Mouse (Mus musculus): Measurements from ENCODE around the gene Tmem161b. TPM values are rescaled to one million over a fixed set of nuclear protein-coding genes. Genes with fewer than 3 reads are reported as not detected.
A peak's percentile ranks its signal among the peaks of the same experiment; 100 is the strongest.

Tmem161b gene
- polyA plus RNA-seq, 1 experiment from 2014 or later: 24.5 TPM

DNA sequence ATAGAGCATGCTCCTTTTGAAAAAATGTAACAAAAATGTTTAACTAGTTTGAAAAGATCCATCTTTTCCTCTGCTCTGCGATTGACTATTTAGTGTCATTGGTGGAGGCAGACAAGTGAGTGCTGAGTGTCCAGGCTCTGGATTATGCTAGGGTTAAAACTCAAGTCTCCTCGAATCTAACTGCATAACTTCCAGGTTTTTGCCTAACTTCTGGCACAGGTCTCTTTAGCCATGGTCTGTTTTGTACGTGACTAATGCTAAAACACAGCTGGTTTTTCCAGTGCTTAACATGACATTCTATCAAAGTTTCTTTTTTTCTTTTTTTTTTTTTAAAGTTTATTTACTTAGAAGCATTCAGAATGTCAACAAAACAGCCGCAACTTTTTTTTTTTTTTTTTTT, 58.3 kb downstream of the Tmem161b start:
- H3K36me3 ChIP-seq (replicated peaks): no peaks in the 10 kb centered on the region; the same call in 1 of the 2 replicates
- no peaks in the 10 kb centered on the region for H3K27me3 ChIP-seq (replicated peaks)
- H3K9ac ChIP-seq: no peak overlapping the region
- 88% methylated on average over 4 of the region's 4 CpGs for WGBS
- no peak overlapping the region for H3K4me2 ChIP-seq
- no peaks in the 10 kb centered on the region for H3K9me3 ChIP-seq
- H3K27ac ChIP-seq: no peak overlapping the region
- no peak overlapping the region for H3K4me3 ChIP-seq
- no peak for ATAC-seq (replicated peaks)
- peaks cover 3% of the 10 kb centered on the region; the same call in 1 of the 2 replicates for H3K4me1 ChIP-seq

DNA sequence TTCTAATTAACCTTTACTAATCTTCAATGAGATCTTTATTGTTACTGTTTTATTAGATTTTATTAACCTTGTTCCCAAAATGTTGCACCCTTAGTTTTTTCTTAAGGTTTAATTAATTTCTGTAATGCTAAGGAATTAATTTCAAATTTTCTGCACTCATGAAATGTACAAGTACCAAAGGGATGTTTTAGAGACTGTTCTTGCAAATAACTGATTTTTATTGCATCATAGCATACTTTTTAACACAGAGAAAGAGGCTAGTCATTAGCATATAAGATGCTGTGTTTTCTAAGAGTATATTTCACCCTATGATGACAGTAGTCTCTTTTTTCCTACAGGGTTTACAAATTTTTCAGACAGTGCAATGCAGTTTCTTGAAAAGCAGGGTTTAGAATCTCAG, 60.9 kb downstream of the Tmem161b start:
- H3K4me1 ChIP-seq: peaks cover 9% of the 10 kb centered on the region; the same call in 1 of the 2 replicates
- H3K9ac ChIP-seq: no peak overlapping the region
- peaks cover 2% of the 10 kb centered on the region; the same call in 1 of the 2 replicates for H3K36me3 ChIP-seq (replicated peaks)
- H3K4me2 ChIP-seq: no peak overlapping the region
- no peak overlapping the region for H3K4me3 ChIP-seq
- ATAC-seq (replicated peaks): no peak
- no peaks in the 10 kb centered on the region for H3K9me3 ChIP-seq
- H3K27me3 ChIP-seq (replicated peaks): no peaks in the 10 kb centered on the region
- no peak overlapping the region for H3K27ac ChIP-seq

DNA sequence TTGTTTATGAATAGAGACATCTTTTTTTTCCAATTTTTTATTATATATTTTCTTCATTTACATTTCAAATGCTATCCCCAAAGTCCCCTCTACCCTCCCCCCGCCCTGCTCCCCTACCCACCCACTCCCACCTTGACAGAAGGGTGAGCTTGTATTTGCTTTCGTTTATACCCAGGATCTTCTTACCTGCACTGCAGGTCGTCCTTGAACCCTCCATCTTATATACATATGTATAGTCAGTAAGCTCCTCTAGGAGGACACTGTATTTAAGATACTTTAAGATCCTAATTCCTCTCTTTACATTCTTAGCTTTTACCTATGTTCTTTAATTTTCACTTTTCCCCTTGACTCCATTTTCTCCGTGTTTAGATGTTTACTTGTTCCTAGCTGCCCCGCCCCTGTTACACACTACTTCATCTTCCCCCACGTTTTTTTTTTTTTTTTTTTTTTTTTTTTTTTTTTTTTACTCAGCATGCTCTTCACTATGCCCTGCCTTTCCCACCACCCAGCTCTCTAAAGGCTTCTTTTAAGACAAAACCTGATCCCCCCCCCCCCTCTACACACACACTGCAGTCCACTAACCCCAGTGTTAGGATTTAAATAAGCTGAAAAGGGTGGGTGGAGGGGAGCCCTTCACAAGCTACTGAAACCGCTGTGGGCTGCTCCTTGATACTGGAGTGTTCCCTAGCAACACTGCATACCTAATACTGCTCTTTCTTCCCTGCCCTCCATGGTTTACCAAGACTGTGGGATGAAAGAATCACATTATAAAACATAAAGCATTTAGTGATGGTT, 62.9 kb downstream of the Tmem161b start:
- Histone ChIP-seq H3K36me3 (replicated peaks) (peaks cover 3% of the 10 kb centered on the region; the same call in 1 of the 2 replicates), H3K27me3 (replicated peaks) (no peaks in the 10 kb centered on the region), H3K4me3 (no peak overlapping the region), H3K9ac (no peak overlapping the region), H3K27ac (peak overlapping the region; percentile 81), H3K9me3 (no peaks in the 10 kb centered on the region), H3K4me1 (peaks cover 9% of the 10 kb centered on the region; the same call in 1 of the 2 replicates), H3K4me2 (peak overlapping the region; percentile 31)
- WGBS: 9% methylated on average over 7 of the region's 7 CpGs
- peak; percentile 98 for ATAC-seq (replicated peaks)

DNA sequence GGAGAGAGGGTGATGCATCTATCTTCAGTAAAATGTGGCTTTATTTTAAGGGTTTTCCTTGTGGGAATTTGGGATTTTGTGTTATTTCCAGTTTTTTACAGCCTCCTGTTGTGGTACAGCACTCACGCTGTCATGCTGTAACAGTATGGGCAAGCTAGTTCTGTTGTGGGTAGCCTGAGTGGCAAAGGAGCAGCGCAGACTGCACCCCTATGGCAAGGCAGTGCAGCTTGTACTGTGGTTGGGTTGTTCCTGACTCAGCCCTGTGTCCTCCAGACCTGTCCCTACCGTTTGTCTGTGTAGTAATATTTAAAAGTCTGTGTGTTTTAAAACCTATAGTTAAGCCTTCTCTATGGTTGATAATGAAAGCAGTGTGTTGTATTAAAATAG, 63.5 kb downstream of the Tmem161b start:
- Histone ChIP-seq H3K9ac (no peak overlapping the region), H3K9me3 (no peaks in the 10 kb centered on the region), H3K27ac (peak overlapping the region; percentile 81), H3K4me3 (no peak overlapping the region), H3K27me3 (replicated peaks) (no peaks in the 10 kb centered on the region), H3K4me1 (peaks cover 9% of the 10 kb centered on the region; the same call in 1 of the 2 replicates), H3K36me3 (replicated peaks) (peaks cover 3% of the 10 kb centered on the region), H3K4me2 (peak overlapping the region; percentile 31)
- peak; percentile 95 for ATAC-seq (replicated peaks)
- 17% methylated on average over 3 of the region's 3 CpGs for WGBS

DNA sequence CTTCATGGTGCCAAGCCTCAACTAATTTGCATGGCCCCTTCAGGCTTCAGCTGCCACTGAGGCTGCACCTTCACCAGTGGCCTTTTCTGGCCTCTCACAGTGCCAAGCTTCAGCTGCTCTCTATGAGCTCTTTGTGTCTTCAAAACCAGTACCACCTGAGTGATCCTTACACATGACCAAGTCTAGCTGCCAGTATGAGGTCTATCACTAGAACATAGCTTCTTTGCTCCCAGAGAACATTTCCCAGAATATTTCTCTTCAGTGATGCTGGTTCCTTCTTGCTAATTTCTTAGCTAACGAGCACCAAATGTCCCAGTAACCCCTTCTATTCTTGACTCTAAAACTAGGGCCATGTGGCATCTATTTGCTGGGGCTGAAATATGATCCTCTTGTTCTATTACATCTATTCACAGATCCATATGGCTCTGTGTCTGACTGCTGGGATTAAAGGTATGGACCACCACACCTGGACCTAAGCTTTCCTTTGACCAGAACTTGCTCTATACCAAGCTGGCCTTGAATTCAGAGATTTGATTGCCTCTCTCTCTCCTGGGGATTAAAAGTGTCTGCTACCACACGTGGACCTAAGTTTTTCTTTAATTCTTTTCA, 77.5 kb downstream of the Tmem161b start:
- no peak for ATAC-seq (replicated peaks)
- 90% methylated on average over 2 of the region's 2 CpGs for WGBS
- Histone ChIP-seq H3K4me1 (no peaks in the 10 kb centered on the region), H3K27me3 (replicated peaks) (no peaks in the 10 kb centered on the region), H3K9ac (no peak overlapping the region), H3K27ac (no peak overlapping the region), H3K36me3 (replicated peaks) (peaks cover 8% of the 10 kb centered on the region), H3K9me3 (no peaks in the 10 kb centered on the region), H3K4me2 (no peak overlapping the region), H3K4me3 (no peak overlapping the region)

DNA sequence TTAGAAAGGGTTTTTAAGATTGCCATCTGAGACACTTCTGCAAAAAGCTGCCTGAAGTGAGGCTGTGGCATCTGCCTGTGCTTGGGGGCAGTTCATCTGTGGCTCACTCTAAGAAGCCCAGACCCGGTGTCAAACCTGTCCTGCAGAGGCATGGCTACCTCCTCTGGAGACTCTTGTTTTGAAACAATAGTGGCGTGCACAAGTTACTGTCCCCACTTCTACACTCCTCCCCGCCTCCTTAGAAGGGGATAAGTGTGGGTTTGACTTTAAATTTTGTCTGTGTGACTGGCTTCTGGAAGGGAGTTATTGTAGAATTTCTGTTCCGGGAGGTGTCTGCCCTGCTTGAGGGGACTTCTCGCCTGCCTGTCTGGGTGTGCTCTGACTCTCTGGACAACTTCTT, 121.2 kb downstream of the Tmem161b start:
- H3K4me2 ChIP-seq: no peak overlapping the region
- peaks cover 28% of the 10 kb centered on the region for H3K4me1 ChIP-seq
- WGBS: 33% methylated on average over 5 of the region's 5 CpGs
- ATAC-seq (replicated peaks): no peak
- no peaks in the 10 kb centered on the region for H3K27me3 ChIP-seq (replicated peaks)
- no peak overlapping the region for H3K4me3 ChIP-seq
- no peak overlapping the region for H3K9ac ChIP-seq
- H3K9me3 ChIP-seq: no peaks in the 10 kb centered on the region
- no peaks in the 10 kb centered on the region for H3K36me3 ChIP-seq (replicated peaks)
- peak overlapping the region; percentile 98 for H3K27ac ChIP-seq

DNA sequence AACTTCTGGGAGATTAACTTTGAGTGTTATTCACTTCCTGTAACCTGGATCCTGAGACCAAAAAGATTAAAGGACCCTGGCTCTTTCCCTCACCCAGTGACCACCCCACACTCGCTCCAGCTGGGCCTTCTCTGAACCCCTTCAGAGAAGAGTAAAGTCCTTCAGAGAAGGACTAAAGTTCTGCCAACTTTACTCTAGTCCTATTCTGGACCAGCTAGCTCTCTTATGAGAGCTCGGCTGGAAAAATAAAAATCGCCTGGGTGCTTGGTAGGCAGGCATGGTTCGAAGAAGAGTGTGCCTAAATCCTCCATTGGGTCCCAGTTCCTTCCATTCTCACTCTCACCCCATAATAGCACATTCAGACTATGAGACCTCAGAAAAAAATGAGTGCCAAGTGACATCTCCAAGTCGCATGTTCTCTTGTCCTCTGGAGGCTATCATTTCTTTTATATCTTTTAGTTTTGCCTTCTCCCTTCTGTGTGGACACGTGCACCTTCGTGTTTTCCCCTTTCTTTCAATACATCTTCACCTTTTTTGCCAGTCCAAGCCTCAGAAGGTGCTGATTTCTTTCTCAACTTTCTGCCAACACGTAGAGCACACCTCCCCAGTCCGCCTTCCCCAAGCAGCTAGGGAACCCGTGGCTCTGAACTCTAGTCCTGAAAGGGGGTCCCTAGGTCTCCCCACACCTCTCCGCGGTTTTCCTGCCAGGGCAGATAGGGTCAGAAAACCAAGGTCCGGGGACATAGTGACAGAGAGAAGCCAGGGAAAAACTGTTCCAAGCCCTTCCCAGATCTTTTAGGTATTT, 121.8 kb downstream of the Tmem161b start:
- ATAC-seq (replicated peaks): no peak
- 16% methylated on average over 13 of the region's 13 CpGs for WGBS
- Histone ChIP-seq H3K9ac (no peak overlapping the region), H3K9me3 (no peaks in the 10 kb centered on the region), H3K36me3 (replicated peaks) (no peaks in the 10 kb centered on the region), H3K4me3 (no peak overlapping the region), H3K4me1 (peaks cover 28% of the 10 kb centered on the region), H3K27ac (peak overlapping the region; percentile 98), H3K27me3 (replicated peaks) (no peaks in the 10 kb centered on the region), H3K4me2 (peak overlapping the region; percentile 64)

DNA sequence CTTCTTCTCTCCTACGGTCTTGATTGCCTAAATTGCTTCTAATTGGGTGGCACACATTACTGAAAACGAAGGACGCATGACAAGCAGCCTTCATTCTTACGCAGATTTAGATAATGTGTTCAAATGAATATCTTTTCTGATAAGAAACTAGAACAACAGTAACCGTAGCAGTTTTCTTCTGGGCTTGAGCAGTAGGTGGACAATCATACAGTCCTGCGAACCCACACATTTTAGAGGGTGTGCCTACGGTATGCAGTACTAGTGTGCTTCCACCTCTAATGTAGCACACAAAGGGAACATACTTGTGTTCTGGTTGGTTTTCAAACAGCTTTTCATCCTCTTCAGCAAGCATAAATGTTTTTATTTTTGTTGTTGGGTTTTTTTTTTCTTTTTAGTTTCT, 122.6 kb downstream of the Tmem161b start:
- Histone ChIP-seq H3K9me3 (no peaks in the 10 kb centered on the region), H3K27ac (peak overlapping the region; percentile 98), H3K27me3 (replicated peaks) (no peaks in the 10 kb centered on the region), H3K36me3 (replicated peaks) (no peaks in the 10 kb centered on the region), H3K4me2 (peak overlapping the region; percentile 64), H3K4me3 (no peak overlapping the region), H3K4me1 (peaks cover 29% of the 10 kb centered on the region), H3K9ac (0 out of 2 replicates have a peak overlapping the region, but pooled peaks have one; percentile 27)
- 24% methylated on average over 7 of the region's 7 CpGs for WGBS
- ATAC-seq (replicated peaks): no peak

DNA sequence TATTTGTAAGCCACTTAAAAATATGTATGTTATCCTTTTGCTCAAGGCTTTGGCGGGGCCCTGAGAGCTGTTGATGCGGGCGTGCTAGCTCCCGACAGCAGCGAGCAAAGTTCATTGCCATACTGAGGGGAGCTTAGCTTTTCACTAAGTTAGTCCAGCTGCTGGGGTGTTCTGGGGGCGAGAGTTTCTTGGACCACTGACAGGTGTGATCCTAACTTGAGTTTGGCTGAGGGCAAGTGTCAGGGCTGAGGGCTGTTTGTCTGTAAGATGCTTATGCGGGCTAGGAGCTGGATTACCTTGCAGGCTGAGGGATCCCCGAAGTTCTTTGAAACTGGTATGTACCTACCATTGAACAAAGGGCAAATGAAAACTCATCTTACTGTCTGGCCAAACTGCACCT, 123.0 kb downstream of the Tmem161b start:
- H3K4me3 ChIP-seq: 0 out of 2 replicates have a peak overlapping the region, but pooled peaks have one; percentile 2

More for the DNA sequence above, 123.0 kb downstream of the Tmem161b start:
- ATAC-seq (replicated peaks): no peak
- H3K4me2 ChIP-seq: peak overlapping the region; percentile 64
- peak overlapping the region; percentile 27; the same call in 1 of the 2 replicates for H3K9ac ChIP-seq
- peak overlapping the region; percentile 98 for H3K27ac ChIP-seq
- 12% methylated on average over 8 of the region's 8 CpGs for WGBS
- H3K36me3 ChIP-seq (replicated peaks): no peaks in the 10 kb centered on the region
- H3K4me1 ChIP-seq: peaks cover 32% of the 10 kb centered on the region
- H3K9me3 ChIP-seq: no peaks in the 10 kb centered on the region
- H3K27me3 ChIP-seq (replicated peaks): no peaks in the 10 kb centered on the region

Small RNA genes within 50 kb of the gene (microRNA-seq; reads per million reads assigned to microRNA genes)
- not detected for gene Gm24331

All from midbrain, embryonic 15.5 days (tissue).